ENCODE assay signal across 8 mouse cellular contexts in genomic region chr17:87106691-87107523, GRCm38 (mm10). TPM values are rescaled to one million over a fixed set of nuclear protein-coding genes. Genes with fewer than 3 reads are reported as not detected.
DNase-seq lines count a peak whose midpoint lies in the region; ATAC-seq and TF ChIP-seq lines count a peak whose summit lies in the region.

No protein-coding gene starts in this region.

- peak; percentile 99 for ATAC-seq in heart, embryonic 11.5 days (replicated peaks; ENCODE audit: insufficient number of reproducible peaks, low FRiP score, low TSS enrichment)
- ATAC-seq in kidney, embryonic 16.5 days (ENCODE audit: low FRiP score, low TSS enrichment), result peak; percentile 99

- H3K9ac ChIP-seq in heart, embryonic 11.5 days (ENCODE audit: low read depth, low read length), result peak overlapping the region; percentile 81
- peak overlapping the region; percentile 98 for H3K9ac ChIP-seq in kidney, embryonic 16.5 days (replicated peaks; ENCODE audit: low read length)
- peak overlapping the region; percentile 58 for H3K9ac ChIP-seq in liver, adult 2 months (ENCODE audit: low read depth, low read length)

- H3K4me1 ChIP-seq in erythroblast, embryonic 14.5 days (ENCODE audit: control insufficient read depth), result peaks cover 27% of the 10 kb centered on the region
- H3K4me1 ChIP-seq in heart, embryonic 11.5 days (ENCODE audit: control insufficient read depth, insufficient read depth, low read length), result 0 out of 2 replicates have a peak, but pooled peaks cover 5% of the 10 kb centered on the region
- peaks cover 16% of the 10 kb centered on the region for H3K4me1 ChIP-seq in kidney, embryonic 16.5 days (ENCODE audit: insufficient read depth, low read length)
- H3K4me1 ChIP-seq in liver, adult 2 months (ENCODE audit: control insufficient read depth, insufficient read depth, low read length), result peaks cover 27% of the 10 kb centered on the region

- H3K4me3 ChIP-seq in C2C12 (ENCODE audit: insufficient read depth, poor library complexity, severe bottlenecking) (peak overlapping the region; percentile 86), myocyte (peak overlapping the region; percentile 44)
- peak overlapping the region; percentile 80 for H3K4me3 ChIP-seq in erythroblast, embryonic 14.5 days (replicated peaks)
- peak overlapping the region; percentile 86 for H3K4me3 ChIP-seq in heart, embryonic 11.5 days (ENCODE audit: low read depth, low read length)
- H3K4me3 ChIP-seq in kidney, embryonic 16.5 days (ENCODE audit: low read length), result peak overlapping the region; percentile 81
- H3K4me3 ChIP-seq in liver, adult 2 months (ENCODE audit: insufficient read depth, low read depth, low read length), result peak overlapping the region; percentile 81

- H3K79me2 ChIP-seq in C2C12 (ENCODE audit: control insufficient read depth, insufficient read depth), result peaks cover 70% of the 10 kb centered on the region
- H3K79me2 ChIP-seq in liver, adult 2 months (ENCODE audit: control insufficient read depth, insufficient read depth, low read length), result peaks cover 8% of the 10 kb centered on the region; the same call in 1 of the 2 replicates
- H3K79me2 ChIP-seq in myocyte (ENCODE audit: control insufficient read depth, insufficient read depth), result peaks cover 42% of the 10 kb centered on the region

- peak overlapping the region; percentile 88 for H3K4me2 ChIP-seq in heart, embryonic 11.5 days
- H3K4me2 ChIP-seq in kidney, embryonic 16.5 days (replicated peaks; ENCODE audit: low read depth, low read length), result peak overlapping the region; percentile 84
- H3K4me2 ChIP-seq in myocyte (ENCODE audit: low read depth), result peak overlapping the region; percentile 98

- H3K27me3 ChIP-seq in C2C12 (ENCODE audit: control insufficient read depth, insufficient read depth, insufficient read length) (no peaks in the 10 kb centered on the region), myocyte (ENCODE audit: control insufficient read depth, insufficient read depth, insufficient read length) (no peaks in the 10 kb centered on the region)
- H3K27me3 ChIP-seq in erythroblast, embryonic 14.5 days (ENCODE audit: control insufficient read depth), result peaks cover 17% of the 10 kb centered on the region
- no peaks in the 10 kb centered on the region for H3K27me3 ChIP-seq in heart, embryonic 11.5 days (ENCODE audit: control insufficient read depth, insufficient read depth, low read length)
- no peaks in the 10 kb centered on the region for H3K27me3 ChIP-seq in kidney, embryonic 16.5 days (ENCODE audit: insufficient read depth, low read length)
- no peaks in the 10 kb centered on the region for H3K27me3 ChIP-seq in liver, adult 2 months (ENCODE audit: control insufficient read depth, insufficient read depth, low read length)
- H3K27me3 ChIP-seq in splenic B cell, adult 2 months (ENCODE audit: control insufficient read depth, insufficient read depth, low read length, poor library complexity, severe bottlenecking), result no peaks in the 10 kb centered on the region

- no peak for TF ChIP-seq CTCF in C2C12 (IDR thresholded peaks at IDR 0.05; ENCODE audit: control insufficient read depth, insufficient read depth, insufficient read length)
- no peak for TF ChIP-seq CTCF in brain, embryonic 14.5 days (IDR thresholded peaks at IDR 0.05; ENCODE audit: borderline replicate concordance, extremely low read depth, insufficient read depth, insufficient read length)
- no peak for TF ChIP-seq CTCF in liver, adult 2 months (IDR thresholded peaks at IDR 0.05; ENCODE audit: low read depth, low read length)

- peaks cover 45% of the 10 kb centered on the region for H3K79me3 ChIP-seq in C2C12 (ENCODE audit: low read depth)

- DNase-seq in brain, embryonic 14.5 days (ENCODE audit: low read depth), result peak; percentile 100
- peak; percentile 89 for DNase-seq in liver, adult 2 months (ENCODE audit: extremely low read depth, low read depth, low spot score)
- peak; percentile 96 for DNase-seq in splenic B cell, adult 2 months (ENCODE audit: low read depth, low spot score)

- H3ac ChIP-seq in C2C12 (ENCODE audit: control insufficient read depth, insufficient read length, low read depth), result peak overlapping the region; percentile 72
- peak overlapping the region; percentile 88 for H3ac ChIP-seq in myocyte (ENCODE audit: control insufficient read depth, insufficient read length)

- peak overlapping the region; percentile 88 for H3K27ac ChIP-seq in heart, embryonic 11.5 days (ENCODE audit: low read depth, low read length)
- H3K27ac ChIP-seq in kidney, embryonic 16.5 days (ENCODE audit: low read length), result peak overlapping the region; percentile 86
- H3K27ac ChIP-seq in liver, adult 2 months (replicated peaks; ENCODE audit: insufficient read depth, low read depth, low read length), result peak overlapping the region; percentile 74

- TF ChIP-seq POLR2A in brain, embryonic 14.5 days (IDR thresholded peaks at IDR 0.05; ENCODE audit: borderline replicate concordance, extremely low read depth, insufficient read depth, insufficient read length, poor library complexity, severe bottlenecking), result peak; percentile 74; the same call in 1 of the 2 replicates
- peak; percentile 36; the same call in 1 of the 2 replicates for TF ChIP-seq POLR2A in liver, adult 2 months (IDR thresholded peaks at IDR 0.05; ENCODE audit: extremely low read depth, insufficient read depth, low read length)
- peak; percentile 66 for TF ChIP-seq POLR2A in myocyte (IDR thresholded peaks at IDR 0.05; ENCODE audit: insufficient read length, low read depth)

- under 1% methylated on average over 49 of the region's 51 CpGs for WGBS in heart, embryonic 11.5 days (ENCODE audit: insufficient replicate concordance)
- under 1% methylated on average over 41 of the region's 51 CpGs for WGBS in kidney, embryonic 16.5 days
- under 1% methylated on average over 46 of the region's 51 CpGs for WGBS in liver, adult 2 months

- peaks cover 8% of the 10 kb centered on the region for H3K9me3 ChIP-seq in erythroblast, embryonic 14.5 days (ENCODE audit: control insufficient read depth, low read length)
- no peaks in the 10 kb centered on the region for H3K9me3 ChIP-seq in heart, embryonic 11.5 days (replicated peaks; ENCODE audit: control insufficient read depth, low read length)
- no peaks in the 10 kb centered on the region for H3K9me3 ChIP-seq in kidney, embryonic 16.5 days (ENCODE audit: low read length)

- no peaks in the 10 kb centered on the region for H3K36me3 ChIP-seq in C2C12 (ENCODE audit: control insufficient read depth, insufficient read depth)
- H3K36me3 ChIP-seq in erythroblast, embryonic 14.5 days (ENCODE audit: control insufficient read depth), result no peaks in the 10 kb centered on the region
- no peaks in the 10 kb centered on the region for H3K36me3 ChIP-seq in heart, embryonic 11.5 days (ENCODE audit: control insufficient read depth, insufficient read depth, low read length)
- H3K36me3 ChIP-seq in kidney, embryonic 16.5 days (ENCODE audit: insufficient read depth, low read length), result no peaks in the 10 kb centered on the region
- no peaks in the 10 kb centered on the region for H3K36me3 ChIP-seq in liver, adult 2 months (ENCODE audit: control insufficient read depth, insufficient read depth, low read length)
- no peaks in the 10 kb centered on the region for H3K36me3 ChIP-seq in myocyte (ENCODE audit: control insufficient read depth, insufficient read depth)
- H3K36me3 ChIP-seq in splenic B cell, adult 2 months (ENCODE audit: control insufficient read depth, insufficient read depth, low read length, poor library complexity, severe bottlenecking), result no peaks in the 10 kb centered on the region

TF ChIP-seq in C2C12, 6 proteins besides CTCF, POLR2A, EP300 and RAD21:
- no peak for TF ChIP-seq CEBPB (IDR thresholded peaks at IDR 0.05; ENCODE audit: low read depth)
- TF ChIP-seq MYOG (IDR thresholded peaks at IDR 0.05; ENCODE audit: control insufficient read depth, extremely low read depth, insufficient read length), result no peak
- peak; percentile 13 for TF ChIP-seq MAX (IDR thresholded peaks at IDR 0.05)
- TF ChIP-seq MYOD1 (IDR thresholded peaks at IDR 0.05; ENCODE audit: control insufficient read depth, insufficient read length, low read depth), result peak; percentile 52
- peak; percentile 58 for TF ChIP-seq FOSL1 (IDR thresholded peaks at IDR 0.05; ENCODE audit: insufficient read depth, low read length, poor library complexity, severe bottlenecking)
- peak; percentile 87 for TF ChIP-seq USF1 (IDR thresholded peaks at IDR 0.05; ENCODE audit: low read depth)
TF ChIP-seq in C2C12: peak in this region for 4.

TF ChIP-seq in myocyte, 11 proteins besides CTCF, POLR2A, EP300 and RAD21:
- TF ChIP-seq E2F4 (IDR thresholded peaks at IDR 0.05; ENCODE audit: insufficient read depth) (no peak), USF1 (IDR thresholded peaks at IDR 0.05; ENCODE audit: low read depth) (peak; percentile 84), SRF (IDR thresholded peaks at IDR 0.05; ENCODE audit: control insufficient read depth, insufficient read length, low read depth) (no peak), REST (IDR thresholded peaks at IDR 0.05; ENCODE audit: insufficient read depth, insufficient read length) (no peak), CEBPB (IDR thresholded peaks at IDR 0.05; ENCODE audit: insufficient read depth, poor library complexity, severe bottlenecking) (no peak), MYOG (IDR thresholded peaks at IDR 0.05; ENCODE audit: control insufficient read depth in 1 of 3, insufficient read depth in 1 of 3, insufficient read length in 2 of 3, low read depth in 2 of 3) (peak in 2 of 3 experiments; percentile 16 to 45), TCF12 (IDR thresholded peaks at IDR 0.05; ENCODE audit: insufficient read depth, poor library complexity, severe bottlenecking) (no peak), MAX (IDR thresholded peaks at IDR 0.05; ENCODE audit: low read depth) (no peak), TCF3 (IDR thresholded peaks at IDR 0.05; ENCODE audit: insufficient read length, low read depth) (no peak), MYOD1 (IDR thresholded peaks at IDR 0.05; ENCODE audit: control insufficient read depth in 1 of 3, insufficient read length in 2 of 3, low read depth in 2 of 3) (peak in 1 of 3 experiments; percentile 34), POLR2AphosphoS2 (IDR thresholded peaks at IDR 0.05; ENCODE audit: insufficient read length, low read depth) (peak; percentile 23)
TF ChIP-seq in myocyte: peak in this region for 4.

RNA-seq across cellular contexts. Expression of gene Socs5, which starts 0.6 kb away (rescaled TPM):
- polyA plus RNA-seq in C2C12 (2012; fragmentation: generic; extraction: Trizol) (20.1 TPM), myocyte (2012; fragmentation: generic; extraction: Trizol) (14.0 TPM)
- polyA plus RNA-seq in brain, embryonic 14.5 days (2012; rRNA removed), result 15.6 and 23.0 TPM in 2 replicates
- polyA plus RNA-seq in erythroblast, embryonic 14.5 days (2012), result 0.04 and 0.07 TPM in 2 replicates
- 11.2 and 11.9 TPM in 2 replicates for polyA plus RNA-seq in heart, embryonic 11.5 days (2014; fragmentation: Nextera tagmentation; extraction: Ambion mirVana)
- polyA plus RNA-seq in kidney, embryonic 16.5 days (2015; fragmentation: Nextera tagmentation; extraction: Ambion mirVana), result 14.7 and 15.6 TPM in 2 replicates
- 4.8 and 5.2 TPM in 2 replicates for total RNA-seq in liver, adult 2 months (2014; rRNA removed)
- 2.4 and 2.9 TPM in 2 replicates for polyA plus RNA-seq in liver, adult 2 months (2012; rRNA removed)

Comparison
In these comparisons a context has a peak if more than half of its experiments do, and no peak if none do; other contexts are left out.
1. Peak in every context shown above with its lines: DNase-seq, ATAC-seq, H3K4me3 ChIP-seq and H3K27ac ChIP-seq.